Mouse (Mus musculus) MEL (cell line): ENCODE results near the gene Exoc3. TPM values are rescaled to one million over a fixed set of nuclear protein-coding genes. Genes with fewer than 3 reads are reported as not detected.

ENCODE experiments used
- DNase-seq: peaks from one replicate; pipeline ENCODE4 v3.0.0; 2011; ENCODE audit warnings: low read depth, low spot score
- H3K27ac ChIP-seq: 2 replicates; pipeline ENCODE4 v1.5.1; 2012; ENCODE audit warnings: low read depth, mild to moderate bottlenecking, control low read depth, low read length, moderate library complexity; ENCODE audit not compliant: control insufficient read depth
- H3K27me3 ChIP-seq, 2 experiments: fragments of 150-350 bp in 1 of 2; sonication (generic) in 1 of 2; 2 replicates each; pipeline ENCODE4 v1.6.1; 2012; ENCODE audit warnings: low read length in 2 of 2, mild to moderate bottlenecking in 2 of 2, improper control_type of control experiment in 1 of 2, moderate library complexity in 1 of 2; ENCODE audit not compliant: insufficient read depth in 2 of 2, control insufficient read depth in 1 of 2
- H3K36me3 ChIP-seq, 2 experiments: 2 replicates each; pipeline ENCODE4 v1.6.1; 2012 to 2014; ENCODE audit warnings: low read length in 2 of 2, improper control_type of control experiment in 1 of 2, inconsistent platforms in 1 of 2, mild to moderate bottlenecking in 1 of 2; ENCODE audit not compliant: insufficient read depth in 2 of 2, control insufficient read depth in 1 of 2
- H3K4me1 ChIP-seq, 2 experiments: fragments of 150-350 bp in 1 of 2; sonication (generic) in 1 of 2; 2 replicates each; pipeline ENCODE4 v1.6.1; 2012; ENCODE audit warnings: low read length in 2 of 2, improper control_type of control experiment in 1 of 2, mild to moderate bottlenecking in 1 of 2; ENCODE audit not compliant: insufficient read depth in 2 of 2, control insufficient read depth in 1 of 2
- H3K4me3 ChIP-seq, 2 experiments: fragments of 150-350 bp in 1 of 2; sonication (generic) in 1 of 2; 2 replicates each; pipeline ENCODE4 v1.5.1; 2012; ENCODE audit warnings: low read depth in 2 of 2, low read length in 2 of 2, mild to moderate bottlenecking in 2 of 2, moderate library complexity in 2 of 2, control low read depth in 1 of 2, improper control_type of control experiment in 1 of 2; ENCODE audit not compliant: control insufficient read depth in 1 of 2, insufficient read depth in 1 of 2
- H3K79me2 ChIP-seq: 2 replicates; pipeline ENCODE4 v1.6.1; 2012; ENCODE audit warnings: mild to moderate bottlenecking, low read length, moderate library complexity; ENCODE audit not compliant: control insufficient read depth, poor library complexity, insufficient read depth
- H3K9ac ChIP-seq: 2 replicates; pipeline ENCODE4 v1.6.1; 2012; ENCODE audit warnings: low read depth, mild to moderate bottlenecking, control low read depth, low read length, moderate library complexity; ENCODE audit not compliant: control insufficient read depth, poor library complexity, severe bottlenecking
- H3K9me3 ChIP-seq: fragments of 150-350 bp; sonication (generic); replicated peaks from 2 replicates; pipeline ENCODE4 v1.6.1; 2012; ENCODE audit warnings: mild to moderate bottlenecking, low read length, improper control_type of control experiment, moderate library complexity; ENCODE audit not compliant: insufficient read depth
- BHLHE40 ChIP-seq: IDR thresholded peaks from 2 replicates; pipeline ENCODE4 v1.6.1; 2012; ENCODE audit warnings: low read depth, mild to moderate bottlenecking, inconsistent platforms, low read length, improper control_type of control experiment, borderline replicate concordance
- CHD1 ChIP-seq: IDR thresholded peaks from 2 replicates; pipeline ENCODE4 v1.6.1; 2012; ENCODE audit warnings: low read depth, mild to moderate bottlenecking, inconsistent platforms, low read length, improper control_type of control experiment
- CHD2 ChIP-seq: IDR thresholded peaks from 2 replicates; pipeline ENCODE4 v1.6.1; 2011; ENCODE audit warnings: low read length, improper control_type of control experiment
- ELF1 ChIP-seq: IDR thresholded peaks from 2 replicates; pipeline ENCODE4 v1.6.1; 2014; ENCODE audit warnings: low read depth, mild to moderate bottlenecking, inconsistent platforms, low read length, improper control_type of control experiment, moderate library complexity
- EP300 ChIP-seq, 2 experiments: IDR thresholded peaks; 2 replicates each; pipeline ENCODE4 v1.6.1; 2011; ENCODE audit warnings: improper control_type of control experiment in 2 of 2, low read length in 2 of 2, low read depth in 1 of 2, mild to moderate bottlenecking in 1 of 2
- ETS1 ChIP-seq: IDR thresholded peaks from 2 replicates; pipeline ENCODE4 v1.6.1; 2012; ENCODE audit warnings: low read depth, mild to moderate bottlenecking, inconsistent platforms, low read length, improper control_type of control experiment, moderate library complexity
- GABPA ChIP-seq: IDR thresholded peaks from 2 replicates; pipeline ENCODE4 v1.6.1; 2012; ENCODE audit warnings: low read depth, mild to moderate bottlenecking, inconsistent platforms, low read length, improper control_type of control experiment, moderate library complexity
- GATA1 ChIP-seq: IDR thresholded peaks from 2 replicates; pipeline ENCODE4 v1.6.1; 2011; ENCODE audit warnings: low read depth, low read length, improper control_type of control experiment
- HCFC1 ChIP-seq: IDR thresholded peaks from 2 replicates; pipeline ENCODE4 v1.6.1; 2012; ENCODE audit warnings: low read depth, mild to moderate bottlenecking, inconsistent platforms, low read length, improper control_type of control experiment, moderate library complexity
- JUND ChIP-seq: IDR thresholded peaks from 2 replicates; pipeline ENCODE4 v1.6.1; 2011; ENCODE audit warnings: low read depth, mild to moderate bottlenecking, improper control_type of control experiment, low read length
- KAT2A ChIP-seq: conservative IDR thresholded peaks from 2 replicates; pipeline ENCODE4 v1.6.1; 2012; ENCODE audit warnings: low read depth, low read length, improper control_type of control experiment, inconsistent platforms
- MAX ChIP-seq: IDR thresholded peaks from 2 replicates; pipeline ENCODE4 v1.6.1; 2011; ENCODE audit warnings: low read length, improper control_type of control experiment
- MXI1 ChIP-seq: IDR thresholded peaks from 2 replicates; pipeline ENCODE4 v1.6.1; 2011; ENCODE audit warnings: mild to moderate bottlenecking, low read depth, low read length, improper control_type of control experiment
- MYB ChIP-seq: IDR thresholded peaks from 2 replicates; pipeline ENCODE4 v1.6.1; 2011; ENCODE audit warnings: mild to moderate bottlenecking, low read depth, low read length, improper control_type of control experiment
- NRF1 ChIP-seq: IDR thresholded peaks from 2 replicates; pipeline ENCODE4 v1.6.1; 2014; ENCODE audit warnings: low read depth, mild to moderate bottlenecking, inconsistent platforms, low read length, improper control_type of control experiment, moderate library complexity; ENCODE audit not compliant: poor library complexity, insufficient read depth, severe bottlenecking
- POLR2AphosphoS2 ChIP-seq: IDR thresholded peaks from 2 replicates; pipeline ENCODE4 v1.6.1; 2011; ENCODE audit warnings: low read length, improper control_type of control experiment
- POLR2AphosphoS5 ChIP-seq: IDR thresholded peaks from 2 replicates; pipeline ENCODE4 v1.6.1; 2012; ENCODE audit warnings: low read depth, borderline replicate concordance, mild to moderate bottlenecking, inconsistent platforms, low read length, moderate library complexity, mixed read lengths
- SMC3 ChIP-seq: IDR thresholded peaks from 2 replicates; pipeline ENCODE4 v1.6.1; 2011; ENCODE audit warnings: low read depth, low read length, improper control_type of control experiment
- TAL1 ChIP-seq: IDR thresholded peaks from 2 replicates; pipeline ENCODE4 v1.6.1; 2012; ENCODE audit warnings: mild to moderate bottlenecking, inconsistent platforms, low read length, moderate library complexity, mixed read lengths
- UBTF ChIP-seq: IDR thresholded peaks from 2 replicates; pipeline ENCODE4 v1.6.1; 2012; ENCODE audit warnings: low read depth, mild to moderate bottlenecking, inconsistent platforms, low read length, improper control_type of control experiment, moderate library complexity, borderline replicate concordance; ENCODE audit not compliant: insufficient read depth
- USF2 ChIP-seq, 2 experiments: IDR thresholded peaks; 2 replicates each; pipeline ENCODE4 v1.6.1; 2011 to 2012; ENCODE audit warnings: improper control_type of control experiment in 2 of 2, low read length in 2 of 2, borderline replicate concordance in 1 of 2, inconsistent platforms in 1 of 2, low read depth in 1 of 2, mild to moderate bottlenecking in 1 of 2; ENCODE audit not compliant: insufficient read depth in 1 of 2
- ZC3H11A ChIP-seq: IDR thresholded peaks from 2 replicates; pipeline ENCODE4 v1.6.1; 2012; ENCODE audit warnings: low read depth, mild to moderate bottlenecking, inconsistent platforms, low read length, improper control_type of control experiment
- ZKSCAN1 ChIP-seq: IDR thresholded peaks from 2 replicates; pipeline ENCODE4 v1.6.1; 2012; ENCODE audit warnings: low read depth, mild to moderate bottlenecking, inconsistent platforms, low read length, improper control_type of control experiment, moderate library complexity
- ZNF384 ChIP-seq: IDR thresholded peaks from 2 replicates; pipeline ENCODE4 v1.6.1; 2012; ENCODE audit warnings: low read depth, mild to moderate bottlenecking, inconsistent platforms, low read length, improper control_type of control experiment
- polyA plus RNA-seq, 2 experiments: library from polyadenylated mRNA; stranded (reverse) in 1 of 2; unstranded in 1 of 2; fragments of >175 nt in 1 of 2; fragments of >200 nt in 1 of 2; gene quantifications; 2 replicates each; pipeline versions ENCODE4 v1.2.1 to v1.2.4; 2012; ENCODE audit warnings: low replicate concordance in 2 of 2, low read depth in 1 of 2; ENCODE audit not compliant: insufficient read length in 2 of 2, insufficient read depth in 1 of 2, missing spikeins in 1 of 2
- total RNA-seq: library from RNA; depleted of rRNA; stranded (reverse); fragments of 300-350 nt; gene quantifications from 2 replicates; pipeline ENCODE4 v1.2.3, GENCODE M21; 2012

Exoc3 gene
- total and polyA plus RNA-seq, 3 experiments: 24.2 to 145 (median 35.4) TPM

- TF ChIP-seq POLR2AphosphoS5 (no peak), ETS1 (no peak), GABPA (no peak), MXI1 (no peak), HCFC1 (no peak), TAL1 (no peak), NRF1 (no peak), JUND (no peak), ZKSCAN1 (no peak), EP300 (IDR thresholded peaks at IDR 0.05; ENCODE audit: low read depth in 1 of 2, low read length in 2 of 2) (no peak), KAT2A (no peak), USF2 (IDR thresholded peaks at IDR 0.05; ENCODE audit: borderline replicate concordance in 1 of 2, insufficient read depth in 1 of 2, low read depth in 1 of 2, low read length in 2 of 2) (no peak), UBTF (no peak), BHLHE40 (no peak), CHD1 (no peak), MYB (no peak), ZNF384 (no peak), ZC3H11A (no peak), SMC3 (no peak), GATA1 (no peak)
- Histone ChIP-seq H3K4me1 (no peaks in the 10 kb centered on the region), H3K27ac (no peak overlapping the region), H3K27me3 (peaks cover 4 to 14% of the 10 kb centered on the region in 2 experiments), H3K4me3 (no peak overlapping the region), H3K79me2 (no peaks in the 10 kb centered on the region), H3K9ac (no peak overlapping the region), H3K36me3 (no peaks in the 10 kb centered on the region), H3K9me3 (no peaks in the 10 kb centered on the region)
- DNase-seq: no peak
Observed at GRCm38 (mm10) chr13:74138906-74139647, 69.5 kb downstream of the Exoc3 start.

- H3K27ac ChIP-seq: no peak overlapping the region
- no peak overlapping the region for H3K9ac ChIP-seq
- no peaks in the 10 kb centered on the region for H3K79me2 ChIP-seq
- H3K27me3 ChIP-seq: peaks cover 2 to 5% of the 10 kb centered on the region in 2 experiments; a peak in 3 of 4 replicates
- no peak overlapping the region for H3K4me3 ChIP-seq
- H3K36me3 ChIP-seq: no peaks in the 10 kb centered on the region
- DNase-seq: no peak
- no peaks in the 10 kb centered on the region for H3K4me1 ChIP-seq
- no peaks in the 10 kb centered on the region for H3K9me3 ChIP-seq
- TF ChIP-seq CHD2: no peak
- TF ChIP-seq MAX: no peak
- no peak for TF ChIP-seq KAT2A
- no peak for TF ChIP-seq HCFC1
- TF ChIP-seq CHD1: no peak
- no peak for TF ChIP-seq USF2 (IDR thresholded peaks at IDR 0.05; ENCODE audit: borderline replicate concordance in 1 of 2, insufficient read depth in 1 of 2, low read depth in 1 of 2, low read length in 2 of 2)
- no peak for TF ChIP-seq ZC3H11A
- TF ChIP-seq UBTF: no peak
- TF ChIP-seq POLR2AphosphoS2: no peak
- TF ChIP-seq JUND: no peak
- no peak for TF ChIP-seq ZKSCAN1
- TF ChIP-seq GATA1: no peak
- no peak for TF ChIP-seq ELF1
Observed at GRCm38 (mm10) chr13:74129909-74130308, 78.6 kb downstream of the Exoc3 start.
